Comparison of ENCODE assay signal across 8 mouse cellular contexts in genomic region chr2:158667022-158667670, GRCm38 (mm10). TPM values are rescaled to one million over a fixed set of nuclear protein-coding genes. Genes with fewer than 3 reads are reported as not detected.
DNase-seq lines count a peak whose midpoint lies in the region; ATAC-seq and TF ChIP-seq lines count a peak whose summit lies in the region.

No protein-coding gene starts in this region.

- DNase-seq in T-cell, adult 2 months (ENCODE audit: low spot score): peak; percentile 68
- DNase-seq in heart, adult 18-20 months: peak; percentile 59 to 80
- peak; percentile 71 for DNase-seq in limb, embryonic 10.5 days (ENCODE audit: low spot score)
- DNase-seq in midbrain, embryonic 10.5 days (ENCODE audit: low spot score): peak; percentile 80
- DNase-seq in spleen, adult 12 weeks (ENCODE audit: low spot score): peak; percentile 70

- H3K4me2 ChIP-seq in intestine, postnatal 0 days (replicated peaks; ENCODE audit: low read depth): peak overlapping the region; percentile 80

- TF ChIP-seq CTCF in intestine, postnatal 0 days (IDR thresholded peaks at IDR 0.05; ENCODE audit: low read depth): no peak

- ATAC-seq in common myeloid progenitor, adult 5-6 weeks (replicated peaks; ENCODE audit: low read depth, poor library complexity, severe bottlenecking): peak; percentile 65
- peak; percentile 50 for ATAC-seq in intestine, postnatal 0 days
- no peak for ATAC-seq in erythroid progenitor cell, adult 5-6 weeks (replicated peaks; ENCODE audit: low FRiP score, poor library complexity, severe bottlenecking)

- WGBS in intestine, postnatal 0 days: 1% methylated on average over 47 of the region's 47 CpGs
- under 1% methylated on average over 47 of the region's 47 CpGs for WGBS in limb, embryonic 10.5 days
- WGBS in midbrain, embryonic 10.5 days: under 1% methylated on average over 46 of the region's 47 CpGs

- H3K4me3 ChIP-seq in intestine, postnatal 0 days (ENCODE audit: low read depth, low read length): peak overlapping the region; percentile 54
- peak overlapping the region; percentile 66 for H3K4me3 ChIP-seq in limb, embryonic 10.5 days
- peak overlapping the region; percentile 74 for H3K4me3 ChIP-seq in midbrain, embryonic 10.5 days

- H3K9ac ChIP-seq in intestine, postnatal 0 days (ENCODE audit: low read depth, low read length): peak overlapping the region; percentile 23; the same call in 1 of the 2 replicates

- H3K9me3 ChIP-seq in intestine, postnatal 0 days (ENCODE audit: control insufficient read depth): no peaks in the 10 kb centered on the region
- no peaks in the 10 kb centered on the region for H3K9me3 ChIP-seq in limb, embryonic 10.5 days (replicated peaks)
- H3K9me3 ChIP-seq in midbrain, embryonic 10.5 days (replicated peaks): no peaks in the 10 kb centered on the region

- no peaks in the 10 kb centered on the region for H3K36me3 ChIP-seq in intestine, postnatal 0 days (ENCODE audit: control insufficient read depth, insufficient read depth)
- H3K36me3 ChIP-seq in limb, embryonic 10.5 days: no peaks in the 10 kb centered on the region
- H3K36me3 ChIP-seq in midbrain, embryonic 10.5 days: no peaks in the 10 kb centered on the region

- no peak overlapping the region for H3K27ac ChIP-seq in intestine, postnatal 0 days (ENCODE audit: low read depth, low read length)
- peak overlapping the region; percentile 73 for H3K27ac ChIP-seq in limb, embryonic 10.5 days
- peak overlapping the region; percentile 80 for H3K27ac ChIP-seq in midbrain, embryonic 10.5 days (replicated peaks)

- peaks cover 10% of the 10 kb centered on the region; the same call in 1 of the 2 replicates for H3K4me1 ChIP-seq in intestine, postnatal 0 days (replicated peaks; ENCODE audit: control insufficient read depth, insufficient read depth, low read length)
- H3K4me1 ChIP-seq in limb, embryonic 10.5 days: peaks cover 40% of the 10 kb centered on the region
- H3K4me1 ChIP-seq in midbrain, embryonic 10.5 days: peaks cover 62% of the 10 kb centered on the region

- peaks cover 35% of the 10 kb centered on the region for H3K27me3 ChIP-seq in intestine, postnatal 0 days (replicated peaks; ENCODE audit: control insufficient read depth, insufficient read depth, low read length)
- peaks cover 75% of the 10 kb centered on the region for H3K27me3 ChIP-seq in limb, embryonic 10.5 days (ENCODE audit: low read depth, poor library complexity, severe bottlenecking)
- H3K27me3 ChIP-seq in midbrain, embryonic 10.5 days (ENCODE audit: low read depth, poor library complexity, severe bottlenecking): peaks cover 65% of the 10 kb centered on the region

RNA-seq across cellular contexts. Expression of gene Ppp1r16b, which starts 1.9 kb away (rescaled TPM):
- 0.82 TPM in 1 of 2 replicates, not detected in the other for total RNA-seq in common myeloid progenitor, adult 5-6 weeks (2017)
- 10 to 100 TPM; 11.6 to 16.1 TPM for total RNA-seq in heart, adult 18-20 months (2021)
- polyA plus RNA-seq in intestine, postnatal 0 days (2015; fragmentation: Nextera tagmentation; extraction: Ambion mirVana): 3.3 and 3.4 TPM in 2 replicates
- polyA plus RNA-seq in limb, embryonic 10.5 days (2016; fragmentation: Nextera tagmentation; extraction: Ambion mirVana): 4.4 TPM in 2 replicates
- 3.6 and 3.7 TPM in 2 replicates for polyA plus RNA-seq in midbrain, embryonic 10.5 days (2016; fragmentation: Nextera tagmentation; extraction: Ambion mirVana)
- 1.4 and 2.5 TPM in 2 replicates for total RNA-seq in erythroid progenitor cell, adult 5-6 weeks (2015; ENCODE audit: low replicate concordance)
- 1.7 and 2.3 TPM in 2 replicates for total RNA-seq in erythroid progenitor cell, adult 5-6 weeks (2017; ENCODE audit: low replicate concordance)

RNA-seq across cellular contexts. Expression of gene Actr5, which starts 42.5 kb away (rescaled TPM):
- 14.7 and 15.3 TPM in 2 replicates for total RNA-seq in common myeloid progenitor, adult 5-6 weeks (2017)
- total RNA-seq in heart, adult 18-20 months (2021): 1 to 10 TPM; 5.0 to 5.8 TPM
- polyA plus RNA-seq in intestine, postnatal 0 days (2015; fragmentation: Nextera tagmentation; extraction: Ambion mirVana): 3.7 and 5.3 TPM in 2 replicates
- polyA plus RNA-seq in limb, embryonic 10.5 days (2016; fragmentation: Nextera tagmentation; extraction: Ambion mirVana): 13.8 and 16.2 TPM in 2 replicates
- polyA plus RNA-seq in midbrain, embryonic 10.5 days (2016; fragmentation: Nextera tagmentation; extraction: Ambion mirVana): 14.1 and 14.8 TPM in 2 replicates
- 0.84 and 7.2 TPM in 2 replicates for total RNA-seq in erythroid progenitor cell, adult 5-6 weeks (2015; ENCODE audit: low replicate concordance)
- total RNA-seq in erythroid progenitor cell, adult 5-6 weeks (2017; ENCODE audit: low replicate concordance): 4.2 and 6.2 TPM in 2 replicates

RNA-seq across cellular contexts. Expression of gene Slc32a1, which starts 56.6 kb away (rescaled TPM):
- total RNA-seq in common myeloid progenitor, adult 5-6 weeks (2017): not detected in 2 replicates
- total RNA-seq in heart, adult 18-20 months (2021): not detected
- not detected in 2 replicates for polyA plus RNA-seq in intestine, postnatal 0 days (2015; fragmentation: Nextera tagmentation; extraction: Ambion mirVana)
- polyA plus RNA-seq in limb, embryonic 10.5 days (2016; fragmentation: Nextera tagmentation; extraction: Ambion mirVana): not detected in 2 replicates
- polyA plus RNA-seq in midbrain, embryonic 10.5 days (2016; fragmentation: Nextera tagmentation; extraction: Ambion mirVana): 0.25 and 0.68 TPM in 2 replicates
- not detected in 2 replicates for total RNA-seq in erythroid progenitor cell, adult 5-6 weeks (2015; ENCODE audit: low replicate concordance)
- not detected in 2 replicates for total RNA-seq in erythroid progenitor cell, adult 5-6 weeks (2017; ENCODE audit: low replicate concordance)
